Mouse (Mus musculus): ENCODE data around the gene Lmo3. TPM values are rescaled to one million over a fixed set of nuclear protein-coding genes. Genes with fewer than 3 reads are reported as not detected.

Lmo3 gene
- total and polyA plus RNA-seq, 3 experiments: not detected

DNA sequence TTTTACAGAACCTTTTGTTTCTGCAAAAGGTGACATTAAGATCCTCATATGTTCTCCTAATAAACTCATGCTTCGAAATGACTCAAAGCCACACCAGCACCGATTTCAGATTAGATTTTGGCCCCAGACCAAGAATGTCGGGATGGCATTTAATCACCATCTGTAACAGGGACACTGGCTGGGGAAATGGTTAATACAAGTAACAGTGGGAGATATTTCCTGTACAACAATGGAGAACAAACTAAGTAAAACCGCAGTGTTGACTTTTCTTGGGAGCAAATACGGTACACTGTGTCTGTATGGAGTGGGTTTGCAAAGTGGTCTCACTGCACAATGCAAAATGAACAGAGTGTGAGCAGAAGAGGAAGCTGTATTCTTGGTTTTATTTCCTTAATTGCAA is 217.7 kb downstream of the Lmo3 start:
- H3K4me1 ChIP-seq (ENCODE audit: control insufficient read depth in 1 of 2, insufficient read depth in 2 of 2): no peaks in the 10 kb centered on the region
- dilution Hi-C loops (cut with MboI; ENCODE audit: extremely low pct_ligation_motif_present, extremely low pct_unique_long_range_greater_than_20kb, low sequenced_read_pairs) (no loop called here), in situ Hi-C loops (cut with MboI; ENCODE audit: low pct_ligation_motif_present, low pct_unique_long_range_greater_than_20kb, low sequenced_read_pairs) (no loop called here)
- TF ChIP-seq MAX (IDR thresholded peaks at IDR 0.05; ENCODE audit: low read length) (no peak), POLR2A (IDR thresholded peaks at IDR 0.05; ENCODE audit: low read depth, low read length) (no peak), TCF12 (IDR thresholded peaks at IDR 0.05; ENCODE audit: low read depth, low read length) (no peak), ZNF384 (IDR thresholded peaks at IDR 0.05; ENCODE audit: low read depth, low read length) (no peak), SIN3A (IDR thresholded peaks at IDR 0.05; ENCODE audit: low read length) (no peak), TBP (conservative IDR thresholded peaks at IDR 0.05; ENCODE audit: low read depth, low read length) (no peak), E2F4 (IDR thresholded peaks at IDR 0.05; ENCODE audit: insufficient replicate concordance, low read depth, low read length) (no peak), RAD21 (IDR thresholded peaks at IDR 0.05; ENCODE audit: low read depth, low read length) (no peak), CHD2 (IDR thresholded peaks at IDR 0.05; ENCODE audit: low read length) (no peak), JUND (conservative IDR thresholded peaks at IDR 0.05; ENCODE audit: low read depth, low read length) (no peak), GABPA (IDR thresholded peaks at IDR 0.05; ENCODE audit: insufficient replicate concordance, low read depth, low read length) (no peak), UBTF (IDR thresholded peaks at IDR 0.05; ENCODE audit: low read depth, low read length) (no peak), CTCF (conservative IDR thresholded peaks at IDR 0.05 in 1 of 2, IDR thresholded peaks at IDR 0.05 in 1 of 2; ENCODE audit: low read depth in 2 of 2, low read length in 2 of 2) (no peak), ZMIZ1 (IDR thresholded peaks at IDR 0.05; ENCODE audit: low read depth, low read length) (no peak), NRF1 (IDR thresholded peaks at IDR 0.05; ENCODE audit: low read depth, low read length) (no peak), BHLHE40 (IDR thresholded peaks at IDR 0.05; ENCODE audit: low read depth, low read length) (no peak), POLR2AphosphoS2 (IDR thresholded peaks at IDR 0.05; ENCODE audit: low read depth, low read length) (no peak), RCOR1 (conservative IDR thresholded peaks at IDR 0.05; ENCODE audit: low read depth, low read length) (no peak), PAX5 (IDR thresholded peaks at IDR 0.05; ENCODE audit: low read length) (no peak)
- H3K27ac ChIP-seq (ENCODE audit: insufficient read depth, low read depth): no peak overlapping the region
- H3K36me3 ChIP-seq (replicated peaks in 1 of 2; ENCODE audit: control insufficient read depth in 1 of 2, insufficient read depth in 1 of 2, low read length in 1 of 2): no peaks in the 10 kb centered on the region
- H3K4me3 ChIP-seq (replicated peaks in 1 of 3; ENCODE audit: low read depth in 2 of 3, low read length in 2 of 3, poor library complexity in 1 of 3): no peak overlapping the region
- no peak overlapping the region for H3K4me2 ChIP-seq (ENCODE audit: insufficient read depth, low read depth, poor library complexity, severe bottlenecking)
- no peaks in the 10 kb centered on the region for H3K79me2 ChIP-seq (replicated peaks; ENCODE audit: control insufficient read depth, extremely low read depth, insufficient read depth, poor library complexity, severe bottlenecking)
- DNase-seq (ENCODE audit: extremely low read depth): no peak
- H3K9ac ChIP-seq (ENCODE audit: insufficient read depth, low read depth): no peak overlapping the region
- H3K9me3 ChIP-seq (replicated peaks; ENCODE audit: low read length): peaks cover 49% of the 10 kb centered on the region
- H3K27me3 ChIP-seq (replicated peaks): no peaks in the 10 kb centered on the region

DNA sequence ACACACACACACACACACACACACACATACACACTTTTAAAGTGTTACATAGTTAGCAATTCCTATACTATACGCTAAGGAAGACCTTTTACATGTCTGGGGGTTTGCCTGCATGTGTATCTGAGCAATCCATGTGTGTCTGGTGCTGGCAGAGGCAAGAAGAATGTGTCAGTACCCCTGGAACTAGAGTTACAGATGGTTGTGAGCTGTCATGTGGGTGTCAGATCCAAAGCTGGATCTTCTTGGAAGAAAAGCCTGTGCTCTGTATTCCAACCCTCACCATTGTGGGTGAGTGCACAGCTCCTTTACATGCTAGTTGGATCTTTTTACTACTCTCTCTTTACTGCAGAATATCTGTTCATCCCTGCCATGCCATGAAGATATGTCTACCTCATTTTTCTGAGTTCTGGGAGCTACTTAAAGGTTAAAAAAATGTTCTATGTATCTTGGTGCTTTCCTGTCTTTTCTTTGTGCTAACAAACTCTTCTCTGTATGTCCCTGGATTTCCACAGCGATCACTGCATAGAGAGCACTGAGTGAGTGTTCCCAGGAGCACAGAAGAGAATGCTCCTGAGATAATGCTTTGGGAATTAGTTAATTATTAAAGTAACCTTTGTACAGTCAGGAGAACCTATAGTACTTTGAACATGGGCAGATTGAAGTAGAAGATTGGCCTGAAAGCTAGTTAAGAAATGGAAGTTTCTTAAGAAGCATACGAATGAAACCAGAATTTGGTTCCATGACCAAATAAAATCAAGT is 231.0 kb downstream of the Lmo3 start:
- H3K4me2 ChIP-seq (ENCODE audit: insufficient read depth, low read depth, poor library complexity, severe bottlenecking): no peak overlapping the region
- no peaks in the 10 kb centered on the region for H3K4me1 ChIP-seq (ENCODE audit: control insufficient read depth in 1 of 2, insufficient read depth in 2 of 2)
- H3K27me3 ChIP-seq (replicated peaks): no peaks in the 10 kb centered on the region
- H3K36me3 ChIP-seq (replicated peaks in 1 of 2; ENCODE audit: control insufficient read depth in 1 of 2, insufficient read depth in 1 of 2, low read length in 1 of 2): no peaks in the 10 kb centered on the region
- no peak overlapping the region for H3K4me3 ChIP-seq (replicated peaks in 1 of 3; ENCODE audit: low read depth in 2 of 3, low read length in 2 of 3, poor library complexity in 1 of 3)
- H3K9ac ChIP-seq (ENCODE audit: insufficient read depth, low read depth): no peak overlapping the region
- no peak for TF ChIP-seq USF1 (IDR thresholded peaks at IDR 0.05; ENCODE audit: low read depth, low read length)
- TF ChIP-seq EP300 (IDR thresholded peaks at IDR 0.05; ENCODE audit: low read length): no peak
- no peak for TF ChIP-seq MYC (IDR thresholded peaks at IDR 0.05; ENCODE audit: low read depth, low read length)
- TF ChIP-seq NRF1 (IDR thresholded peaks at IDR 0.05; ENCODE audit: low read depth, low read length): no peak
- TF ChIP-seq TBP (conservative IDR thresholded peaks at IDR 0.05; ENCODE audit: low read depth, low read length): no peak
- no peak for TF ChIP-seq ZC3H11A (IDR thresholded peaks at IDR 0.05; ENCODE audit: low read depth, low read length)
- no peak for TF ChIP-seq RAD21 (IDR thresholded peaks at IDR 0.05; ENCODE audit: low read depth, low read length)
- TF ChIP-seq ZNF384 (IDR thresholded peaks at IDR 0.05; ENCODE audit: low read depth, low read length): no peak
- H3K79me2 ChIP-seq (replicated peaks; ENCODE audit: control insufficient read depth, extremely low read depth, insufficient read depth, poor library complexity, severe bottlenecking): no peaks in the 10 kb centered on the region
- no peak for DNase-seq (ENCODE audit: extremely low read depth)
- peaks cover 44% of the 10 kb centered on the region for H3K9me3 ChIP-seq (replicated peaks; ENCODE audit: low read length)
- in situ Hi-C loops (cut with MboI; ENCODE audit: low pct_ligation_motif_present, low pct_unique_long_range_greater_than_20kb, low sequenced_read_pairs) (no loop called here), dilution Hi-C loops (cut with MboI; ENCODE audit: extremely low pct_ligation_motif_present, extremely low pct_unique_long_range_greater_than_20kb, low sequenced_read_pairs) (no loop called here)
- H3K27ac ChIP-seq (ENCODE audit: insufficient read depth, low read depth): no peak overlapping the region
